Mouse (Mus musculus) brain, embryonic 14.5 days (tissue): ENCODE measurements around the gene Ccnt1.

Experiments used
- CTCF ChIP-seq: fragments of 200-500 bp; IDR thresholded peaks from 2 replicates; pipeline ENCODE4 v1.5.1; 2012; ENCODE audit warnings: inconsistent platforms, mild to moderate bottlenecking, moderate library complexity, borderline replicate concordance; ENCODE audit not compliant: insufficient read depth, insufficient read length; ENCODE audit errors: extremely low read depth
- POLR2A ChIP-seq: fragments of 200-500 bp; IDR thresholded peaks from 2 replicates; pipeline ENCODE4 v1.6.1; 2012; ENCODE audit warnings: mild to moderate bottlenecking, inconsistent platforms, borderline replicate concordance; ENCODE audit not compliant: poor library complexity, insufficient read depth, insufficient read length, severe bottlenecking; ENCODE audit errors: extremely low read depth

GRCm38 (mm10) chr15:98566973-98567277 is 3.8 kb downstream of the Ccnt1 start:
- TF ChIP-seq CTCF (no peak), POLR2A (no peak)
